ENCODE assay signal across 23 mouse cellular contexts in the genomic region with DNA sequence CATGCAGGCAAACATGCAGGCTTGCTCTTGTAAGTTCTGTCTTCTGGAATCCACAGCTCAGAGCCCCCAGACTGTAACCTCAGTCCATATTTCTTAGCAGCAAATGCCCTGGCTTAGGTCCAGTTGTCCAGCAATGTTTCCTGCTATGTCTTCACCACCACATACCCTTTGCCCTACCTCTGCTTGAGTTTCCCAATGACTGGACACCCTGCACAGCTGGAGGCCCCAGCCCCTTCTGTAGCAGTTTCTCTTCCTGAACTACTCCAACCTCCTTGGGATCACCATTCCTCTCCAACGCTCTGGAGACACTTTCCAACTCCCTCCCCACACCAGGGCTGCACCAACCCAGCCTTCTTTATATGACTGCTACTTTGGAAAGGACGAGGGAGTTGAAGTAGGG. TPM values are rescaled to one million over a fixed set of nuclear protein-coding genes. Genes with fewer than 3 reads are reported as not detected.
DNase-seq lines count a peak whose midpoint lies in the region; ATAC-seq lines count a peak whose summit lies in the region.
"Had no signal": no experiment of that assay in that cellular context is flagged by ENCODE, and none has a peak within 500 bp of the region (broad histone marks: within the 10 kb centered on the region; RNA-seq: fewer than 3 reads in every experiment).

No protein-coding gene starts in this region.

- H3K9ac ChIP-seq in liver, embryonic 16.5 days (ENCODE audit: low read depth, low read length) = no peak overlapping the region
- H3K9ac ChIP-seq in liver, embryonic 11.5 days (ENCODE audit: low read depth, low read length) = no peak overlapping the region
- H3K9ac ChIP-seq in midbrain, embryonic 16.5 days (ENCODE audit: low read depth, low read length) = no peak overlapping the region
- H3K9ac ChIP-seq: embryonic facial prominence, embryonic 12.5 days; forebrain, embryonic 15.5 days; heart, embryonic 12.5 days; hindbrain, embryonic 13.5 days; lung, embryonic 14.5 days; midbrain, embryonic 12.5 days; neural tube, embryonic 13.5 days; stomach, embryonic 15.5 days had no signal

- ATAC-seq in liver, embryonic 16.5 days (ENCODE audit: low read depth) = peak; percentile 68; the same call in 1 of the 2 replicates
- ATAC-seq in liver, embryonic 11.5 days (replicated peaks; ENCODE audit: low FRiP score) = no peak
- ATAC-seq in granulocyte monocyte progenitor cell, adult 5-6 weeks (replicated peaks; ENCODE audit: poor library complexity, severe bottlenecking) = 0 out of 2 replicates have a peak, but pooled peaks have one; percentile 15
- no peak for ATAC-seq in midbrain, embryonic 16.5 days
- ATAC-seq: activated CD4-positive, CD25-positive, alpha-beta regulatory T cell, adult 4 months; CD4-positive, CD25-positive, alpha-beta regulatory T cell, adult 4 months; inflammation-experienced regulatory T-cells, adult 6 months had no signal

- peak; percentile 45 for DNase-seq in adrenal gland, postnatal 10 days
- no peak for DNase-seq in adrenal gland, adult 18-20 months (ENCODE audit: low spot score in 2 of 2)
- no peak for DNase-seq in liver, embryonic 11.5 days (ENCODE audit: low spot score)
- DNase-seq in kidney, postnatal 36 days = peak; percentile 66 to 67
- DNase-seq in left cerebral cortex, adult 11 months (ENCODE audit: low spot score) = no peak
- DNase-seq: lung, embryonic 14.5 days; right cerebral cortex, postnatal 25 days; thymus, adult 18-20 months; thymus, postnatal 4 days had no signal

- no peak overlapping the region for H3K4me3 ChIP-seq in liver, embryonic 16.5 days (ENCODE audit: low read depth, low read length)
- no peak overlapping the region for H3K4me3 ChIP-seq in liver, embryonic 11.5 days (ENCODE audit: low read depth, low read length)
- no peak overlapping the region for H3K4me3 ChIP-seq in midbrain, embryonic 16.5 days (ENCODE audit: low read depth, low read length)
- H3K4me3 ChIP-seq: embryonic facial prominence, embryonic 12.5 days; erythroblast, embryonic 14.5 days; forebrain, embryonic 15.5 days; heart, embryonic 12.5 days; hindbrain, embryonic 13.5 days; midbrain, embryonic 12.5 days; neural tube, embryonic 13.5 days; stomach, embryonic 15.5 days had no signal

- H3K4me2 ChIP-seq in liver, embryonic 16.5 days (ENCODE audit: low read depth, low read length) = no peak overlapping the region
- H3K4me2 ChIP-seq in liver, embryonic 11.5 days = no peak overlapping the region
- no peak overlapping the region for H3K4me2 ChIP-seq in midbrain, embryonic 16.5 days (ENCODE audit: low read length)
- H3K4me2 ChIP-seq: embryonic facial prominence, embryonic 12.5 days; forebrain, embryonic 15.5 days; heart, embryonic 12.5 days; hindbrain, embryonic 13.5 days; lung, embryonic 14.5 days; midbrain, embryonic 12.5 days; neural tube, embryonic 13.5 days; stomach, embryonic 15.5 days had no signal

- H3K36me3 ChIP-seq in liver, embryonic 16.5 days (ENCODE audit: control insufficient read depth, insufficient read depth) = no peaks in the 10 kb centered on the region
- H3K36me3 ChIP-seq in liver, embryonic 11.5 days (ENCODE audit: control insufficient read depth, insufficient read depth, low read length) = no peaks in the 10 kb centered on the region
- H3K36me3 ChIP-seq in midbrain, embryonic 16.5 days (ENCODE audit: control insufficient read depth, insufficient read depth, low read length) = no peaks in the 10 kb centered on the region
- H3K36me3 ChIP-seq: embryonic facial prominence, embryonic 12.5 days; forebrain, embryonic 15.5 days; hindbrain, embryonic 13.5 days; midbrain, embryonic 12.5 days; neural tube, embryonic 13.5 days; stomach, embryonic 15.5 days had no signal

- no peaks in the 10 kb centered on the region for H3K9me3 ChIP-seq in liver, embryonic 16.5 days (replicated peaks; ENCODE audit: control insufficient read depth, low read length)
- no peaks in the 10 kb centered on the region for H3K9me3 ChIP-seq in liver, embryonic 11.5 days (ENCODE audit: control insufficient read depth, low read length)
- no peaks in the 10 kb centered on the region for H3K9me3 ChIP-seq in midbrain, embryonic 16.5 days (replicated peaks; ENCODE audit: control insufficient read depth, low read length, poor library complexity, severe bottlenecking)
- H3K9me3 ChIP-seq: embryonic facial prominence, embryonic 12.5 days; forebrain, embryonic 15.5 days; heart, embryonic 12.5 days; hindbrain, embryonic 13.5 days; midbrain, embryonic 12.5 days; neural tube, embryonic 13.5 days; stomach, embryonic 15.5 days had no signal

- WGBS in liver, embryonic 16.5 days (ENCODE audit: insufficient replicate concordance) = 66% methylated on average over 2 of the region's 2 CpGs
- 78% methylated on average over 2 of the region's 2 CpGs for WGBS in liver, embryonic 11.5 days
- 85% methylated on average over 2 of the region's 2 CpGs for WGBS in midbrain, embryonic 16.5 days

- H3K27me3 ChIP-seq in liver, embryonic 16.5 days (ENCODE audit: control insufficient read depth, insufficient read depth, low read depth, low read length) = no peaks in the 10 kb centered on the region
- no peaks in the 10 kb centered on the region for H3K27me3 ChIP-seq in liver, embryonic 11.5 days (replicated peaks; ENCODE audit: control insufficient read depth, insufficient read depth, low read length)
- no peaks in the 10 kb centered on the region for H3K27me3 ChIP-seq in midbrain, embryonic 16.5 days (ENCODE audit: control insufficient read depth, insufficient read depth, low read depth, low read length)
- H3K27me3 ChIP-seq: embryonic facial prominence, embryonic 12.5 days; forebrain, embryonic 15.5 days; heart, embryonic 12.5 days; hindbrain, embryonic 13.5 days; midbrain, embryonic 12.5 days; neural tube, embryonic 13.5 days; stomach, embryonic 15.5 days had no signal

- peaks cover 17% of the 10 kb centered on the region for H3K4me1 ChIP-seq in liver, embryonic 16.5 days (ENCODE audit: control insufficient read depth, low read depth, low read length)
- peaks cover 8% of the 10 kb centered on the region for H3K4me1 ChIP-seq in liver, embryonic 11.5 days (replicated peaks; ENCODE audit: control insufficient read depth, insufficient read depth, low read length)
- no peaks in the 10 kb centered on the region; the same call in 1 of the 2 replicates for H3K4me1 ChIP-seq in midbrain, embryonic 16.5 days (ENCODE audit: control insufficient read depth, insufficient read depth, low read length)
- H3K4me1 ChIP-seq: embryonic facial prominence, embryonic 12.5 days had no signal

- H3K27ac ChIP-seq in liver, embryonic 16.5 days (ENCODE audit: low read length) = no peak overlapping the region
- no peak overlapping the region for H3K27ac ChIP-seq in liver, embryonic 11.5 days (ENCODE audit: low read depth, low read length)
- no peak overlapping the region for H3K27ac ChIP-seq in midbrain, embryonic 16.5 days (ENCODE audit: low read length)
- H3K27ac ChIP-seq: embryonic facial prominence, embryonic 12.5 days; forebrain, embryonic 15.5 days; hindbrain, embryonic 13.5 days; midbrain, embryonic 12.5 days; neural tube, embryonic 13.5 days; stomach, embryonic 15.5 days had no signal

RNA-seq across cellular contexts. Expression of a gene that starts 49.8 kb away (rescaled TPM):
- total RNA-seq in adrenal gland, postnatal 10 days (2021) = 10 to 100 TPM; 25.2 to 41.2 TPM
- total RNA-seq in adrenal gland, adult 18-20 months (2021) = 10 to 100 TPM; 27.4 to 30.4 TPM
- 2.8 and 3.2 TPM in 2 replicates for polyA plus RNA-seq in liver, embryonic 16.5 days (2015; fragmentation: Nextera tagmentation; extraction: Ambion mirVana)
- polyA plus RNA-seq in liver, embryonic 11.5 days (2014; fragmentation: Nextera tagmentation; extraction: Ambion mirVana) = 1.6 and 2.3 TPM in 2 replicates
- 26.9 and 35.7 TPM in 2 replicates for total RNA-seq in granulocyte monocyte progenitor cell, adult 5-6 weeks (2014; fragmentation: Nextera tagmentation)
- 6.0 and 11.9 TPM in 2 replicates for total RNA-seq in granulocyte monocyte progenitor cell, adult 5-6 weeks (2017)
- polyA plus RNA-seq in midbrain, embryonic 16.5 days (2015; fragmentation: Nextera tagmentation; extraction: Ambion mirVana) = 10.4 and 10.8 TPM in 2 replicates

Comparison
In these comparisons a context has a peak if more than half of its experiments do, and no peak if none do; other contexts are left out.
1. DNase-seq: peak in adrenal gland, postnatal 10 days (single experiment) and kidney, postnatal 36 days (2 of 2); none in adrenal gland, adult 18-20 months (0 of 2), liver, embryonic 11.5 days (single experiment) and left cerebral cortex, adult 11 months (single experiment).
2. ATAC-seq: peak in liver, embryonic 16.5 days (single experiment) and granulocyte monocyte progenitor cell, adult 5-6 weeks (single experiment); none in liver, embryonic 11.5 days (single experiment) and midbrain, embryonic 16.5 days (single experiment).